Mouse (Mus musculus) adrenal gland, adult 2 months (tissue): ENCODE data around the gene Adam10. TPM values are rescaled to one million over a fixed set of nuclear protein-coding genes. Genes with fewer than 3 reads are reported as not detected.

ENCODE experiments used
- DNase-seq: peaks from one replicate; pipeline ENCODE4 v3.0.0; 2021
- microRNA-seq, 2 experiments: library from miRNA; unstranded; fragments of <30 nt; microRNA quantifications; one replicate each; pipeline ENCODE4 v1.2.0; 2021
- polyA plus RNA-seq: library from polyadenylated mRNA; depleted of rRNA; stranded (reverse); fragments of >200 nt; gene quantifications from 2 replicates; pipeline ENCODE4 v1.2.3, GENCODE M21; 2012; rRNA removed
- total RNA-seq, 2 experiments: library from RNA; stranded (reverse); gene quantifications; 2 replicates each; pipeline ENCODE4 v1.2.3; 2021

Gene Adam10
- total and polyA plus RNA-seq, 3 experiments = 18.2 to 50.5 (median 44.6) TPM

GRCm38 (mm10) chr9:70788705-70789104 lies 109.9 kb downstream of the Adam10 start:
- no peak for DNase-seq

DNA sequence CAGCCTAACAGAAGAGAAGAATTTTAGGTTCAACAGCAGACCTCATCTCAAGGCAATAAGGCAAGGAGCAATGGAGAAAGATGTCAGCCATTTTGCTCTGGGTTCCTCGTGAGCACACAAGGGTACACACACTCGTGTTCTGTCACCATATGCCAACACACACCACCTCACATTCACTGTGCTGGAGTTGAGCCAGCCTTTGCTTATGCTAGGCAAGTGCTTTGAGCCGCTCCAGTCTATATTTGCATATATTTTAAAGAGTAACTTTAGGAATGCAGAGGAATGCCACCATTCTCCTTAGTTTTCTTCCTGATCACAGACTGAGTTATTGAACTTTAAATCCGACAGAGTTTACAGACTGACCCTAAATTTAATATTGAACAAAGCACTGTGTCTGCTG lies 111.8 kb downstream of the Adam10 start:
- DNase-seq = no peak

- DNase-seq = peak; percentile 70
Observed at GRCm38 (mm10) chr9:70794643-70795438, 116.0 kb downstream of the Adam10 start.

- no peak for DNase-seq
Observed at GRCm38 (mm10) chr9:70795439-70795757, 116.6 kb downstream of the Adam10 start.

- DNase-seq = no peak
Observed at GRCm38 (mm10) chr9:70800588-70801315, 122.0 kb downstream of the Adam10 start.

- no peak for DNase-seq
Observed at GRCm38 (mm10) chr9:70801761-70802160, 123.0 kb downstream of the Adam10 start.

DNA sequence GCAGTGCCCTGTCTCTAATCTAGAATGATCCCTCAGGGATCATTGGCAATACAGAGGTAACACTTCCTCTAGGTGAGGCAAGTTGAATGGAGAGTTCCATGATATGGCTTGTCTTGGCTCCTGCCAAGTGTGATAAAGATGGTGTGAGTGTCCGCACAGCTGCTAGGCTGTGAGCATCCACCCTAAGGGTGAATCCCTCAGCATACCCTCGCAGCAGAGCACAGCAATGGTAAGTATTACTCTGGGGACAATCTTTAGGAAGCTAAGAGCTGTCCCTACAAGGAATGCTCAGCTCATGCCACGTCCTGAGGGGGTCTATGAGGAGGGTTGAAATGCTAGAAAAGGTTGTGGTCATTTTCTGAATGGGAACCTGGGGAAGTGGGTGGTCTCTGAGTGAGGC lies 124.0 kb downstream of the Adam10 start:
- no peak for DNase-seq

GRCm38 (mm10) chr9:70806069-70806468 lies 127.3 kb downstream of the Adam10 start:
- no peak for DNase-seq

- DNase-seq = no peak
Observed at GRCm38 (mm10) chr9:70807714-70808113, 128.9 kb downstream of the Adam10 start.

DNA sequence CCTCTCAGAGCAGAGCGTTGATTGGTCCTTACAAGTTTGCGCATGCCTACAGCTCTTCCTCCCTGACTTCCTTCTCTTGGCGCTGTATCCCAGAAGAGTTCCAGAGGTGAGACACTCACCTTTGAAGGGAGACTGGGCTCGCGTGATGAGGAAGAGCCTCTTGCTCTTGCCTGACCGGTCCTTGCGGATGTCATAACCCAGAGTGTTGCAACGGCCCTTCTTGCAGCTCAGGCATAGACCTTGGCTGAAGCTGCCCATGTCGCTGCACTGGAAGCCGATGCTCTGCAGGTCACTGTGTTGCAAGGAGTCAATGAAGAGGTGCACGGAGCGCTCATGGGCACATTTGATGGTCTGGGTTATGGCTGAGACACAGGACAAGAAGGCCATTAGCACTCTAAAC lies 133.8 kb downstream of the Adam10 start:
- DNase-seq = peak; percentile 15

DNA sequence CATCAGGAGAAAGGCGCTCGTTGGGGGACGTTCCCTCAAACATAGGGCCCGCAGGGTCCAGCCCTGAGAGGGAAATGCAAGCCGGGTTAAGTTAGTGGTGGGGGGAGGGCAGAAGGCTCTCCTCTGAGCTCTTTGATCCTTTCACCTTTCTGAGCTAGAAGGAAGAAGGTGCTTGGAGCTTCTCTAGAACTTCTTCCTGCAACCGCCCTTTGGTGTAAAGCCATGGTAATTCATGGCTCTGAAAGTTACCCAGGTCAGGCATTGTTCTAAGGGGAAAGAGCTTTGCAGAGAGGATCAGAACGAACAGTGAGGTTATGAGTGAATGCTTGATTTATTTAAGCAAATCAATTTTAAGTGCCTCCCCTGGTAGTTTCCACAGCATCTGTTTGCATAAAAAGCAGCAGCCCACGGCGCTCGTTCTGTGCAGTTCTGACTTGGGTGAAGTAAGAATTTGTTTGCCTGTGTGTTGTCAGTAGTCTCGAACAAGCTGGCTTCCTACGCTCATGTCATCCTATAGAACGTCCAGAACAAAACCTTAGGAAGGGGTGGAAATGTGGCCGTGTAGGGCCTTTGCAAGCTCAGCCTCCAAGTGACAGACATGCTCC lies 138.0 kb downstream of the Adam10 start:
- no peak for DNase-seq

DNA sequence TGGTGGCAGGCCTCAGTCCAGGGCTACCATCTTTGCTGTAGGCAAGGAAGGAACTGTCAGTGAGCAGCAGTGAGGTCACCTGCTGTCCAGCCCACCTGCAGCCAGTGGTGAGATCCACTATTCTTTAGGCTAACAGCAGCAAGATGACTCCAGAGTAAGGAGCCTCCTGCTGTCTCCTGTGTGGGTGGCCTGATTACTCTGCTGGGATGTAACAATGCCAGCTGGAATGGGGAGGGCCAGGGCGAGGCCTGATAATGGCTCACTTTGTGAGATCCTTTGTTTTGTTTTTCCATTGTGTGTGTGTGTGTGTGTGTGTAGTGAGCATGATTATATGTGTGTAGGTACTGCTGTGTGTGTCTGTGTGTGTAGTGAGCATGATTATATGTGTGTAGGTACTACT lies 138.6 kb downstream of the Adam10 start:
- DNase-seq = no peak

- DNase-seq = no peak
Observed at GRCm38 (mm10) chr9:70818739-70819138, 139.9 kb downstream of the Adam10 start.

DNA sequence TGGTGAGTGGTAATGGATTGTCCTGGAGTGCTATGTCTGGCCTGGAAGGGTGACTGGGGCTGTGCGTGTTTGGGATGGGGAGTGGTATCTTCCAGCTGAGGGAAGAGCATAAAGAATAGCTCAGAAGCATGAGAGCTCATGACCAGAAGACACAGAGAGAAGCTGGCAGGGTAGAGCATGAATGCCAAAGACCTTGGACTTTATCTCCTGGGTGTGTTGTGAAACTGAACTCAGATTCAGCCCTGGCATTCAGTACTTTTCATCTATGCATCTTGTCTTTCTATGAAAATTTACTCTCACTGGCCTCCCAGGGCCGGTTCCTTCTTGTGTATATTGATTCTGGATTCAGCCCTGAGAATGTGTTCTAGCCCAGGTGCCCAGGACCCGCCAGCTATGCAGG lies 145.3 kb downstream of the Adam10 start:
- peak; percentile 53 for DNase-seq

DNA sequence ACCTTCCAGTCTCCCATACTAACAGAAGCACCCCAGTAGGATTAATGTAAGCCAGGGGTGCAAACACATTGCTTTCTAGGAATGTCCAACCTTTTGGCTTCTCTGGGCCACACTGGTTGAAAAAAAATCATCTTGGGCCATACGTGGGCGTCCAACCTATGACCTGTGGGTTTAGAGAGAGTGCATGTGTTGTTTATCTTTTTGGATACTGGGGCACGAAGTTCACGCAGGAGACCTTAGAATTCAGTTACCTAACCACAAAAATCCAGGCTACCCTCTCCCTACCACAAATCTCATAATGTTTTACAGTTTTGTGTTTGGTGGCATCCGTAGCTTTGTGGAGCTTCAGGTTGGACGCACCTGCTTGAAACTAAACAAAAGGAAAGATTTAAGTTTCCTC lies 149.1 kb downstream of the Adam10 start:
- DNase-seq = no peak

Small RNA genes within 50 kb of the gene (microRNA-seq; reads per million reads assigned to microRNA genes)
- 0 reads per million in 2 experiments for gene Gm25149

Other genes with a start within 250 kb of the Adam10 start
- gene Rnf111, start 175.3 kb upstream of the Adam10 start, total RNA-seq = 10 to 100 TPM; 30.4 to 47.4 TPM
- 48.3 and 58.3 TPM in 2 replicates for gene Rnf111, start 175.3 kb upstream of the Adam10 start, polyA plus RNA-seq
- 10 to 100 TPM; 28.5 to 41.7 TPM for gene Sltm, start 136.2 kb upstream of the Adam10 start, total RNA-seq
- 3.2 and 5.2 TPM in 2 replicates for gene Sltm, start 136.2 kb upstream of the Adam10 start, polyA plus RNA-seq
- gene Gm10642, start 22.7 kb upstream of the Adam10 start, total RNA-seq = under 1 TPM; 0.35 to 0.69 TPM
- gene Gm10642, start 22.7 kb upstream of the Adam10 start, polyA plus RNA-seq = 2.7 and 4.8 TPM in 2 replicates
- 10 to 100 TPM; 12.6 to 16.0 TPM for gene Mindy2, start 21.8 kb upstream of the Adam10 start, total RNA-seq
- 7.5 and 11.3 TPM in 2 replicates for gene Mindy2, start 21.8 kb upstream of the Adam10 start, polyA plus RNA-seq